Mouse (Mus musculus): ENCODE results near the gene Rsrc1.

- no peak for TF ChIP-seq CTCF (IDR thresholded peaks at IDR 0.05; ENCODE audit: extremely low read depth, insufficient read length, insufficient replicate concordance, low read depth, low read length)
- TF ChIP-seq POLR2A (IDR thresholded peaks at IDR 0.05; ENCODE audit: low read depth, low read length), result no peak
Observed at GRCm38 (mm10) chr3:66974501-66974900, 6.7 kb upstream of the Rsrc1 start.

All from small intestine, adult 2 months (tissue).